Mouse (Mus musculus) lung, embryonic 14.5 days (tissue): ENCODE measurements around the gene Foxa3. TPM values are rescaled to one million over a fixed set of nuclear protein-coding genes. Genes with fewer than 3 reads are reported as not detected.

ENCODE experiments used
- ATAC-seq: fragments of 200-750 bp; cut with Nextera tagmentation; 2 replicates; pipeline ENCODE4 v1.8.0; 2017; ENCODE audit warnings: mild to moderate bottlenecking, moderate TSS enrichment, moderate library complexity; ENCODE audit not compliant: insufficient read depth
- DNase-seq: peaks from one replicate; pipeline ENCODE4 v3.0.0-alpha.2; 2015
- H3K27ac ChIP-seq: fragments of 300-500 bp; sonication (generic); 2 replicates; pipeline ENCODE4 v1.5.1; 2014; ENCODE audit warnings: low read depth, mild to moderate bottlenecking, moderate library complexity
- H3K27me3 ChIP-seq: fragments of 300-500 bp; sonication (generic); 2 replicates; pipeline ENCODE4 v1.6.1; 2014; ENCODE audit warnings: low read length, control low read depth; ENCODE audit not compliant: insufficient read depth
- H3K36me3 ChIP-seq: fragments of 300-500 bp; sonication (generic); 2 replicates; pipeline ENCODE4 v1.6.1; 2014; ENCODE audit warnings: control low read depth; ENCODE audit not compliant: insufficient read depth
- H3K4me1 ChIP-seq: fragments of 300-500 bp; sonication (generic); 2 replicates; pipeline ENCODE4 v1.6.1; 2014; ENCODE audit warnings: antibody characterized with exemption, control low read depth; ENCODE audit not compliant: insufficient read depth
- H3K4me2 ChIP-seq: fragments of 300-500 bp; sonication (generic); 2 replicates; pipeline ENCODE4 v1.6.1; 2014; ENCODE audit warnings: mild to moderate bottlenecking
- H3K4me3 ChIP-seq: fragments of 300-500 bp; sonication (generic); 2 replicates; pipeline ENCODE4 v1.5.1; 2014; ENCODE audit warnings: low read depth, low read length
- H3K9ac ChIP-seq: fragments of 300-500 bp; sonication (generic); 2 replicates; pipeline ENCODE4 v1.6.1; 2014
- H3K9me3 ChIP-seq: fragments of 300-500 bp; sonication (generic); 2 replicates; pipeline ENCODE4 v1.6.1; 2016; ENCODE audit warnings: low read depth, low read length, control low read depth
- CTCF ChIP-seq: IDR thresholded peaks from 2 replicates; pipeline ENCODE4 v1.5.1; 2016; ENCODE audit warnings: antibody characterized with exemption, low read depth
- WGBS: fragments of 180-500 bp; shearing (Covaris S2); extraction: QIAGEN DNeasy Blood & Tissue Kit; methylation state at CpG from one replicate; pipeline ENCODE4 v1.1.7; 2014; 5-methylcytosine and 5-hydroxymethylcytosine counted together
- polyA plus RNA-seq: library from polyadenylated mRNA; unstranded; fragments of >200 nt; fragmentation: Nextera tagmentation; extraction: Ambion mirVana; gene quantifications from 2 replicates; pipeline ENCODE4 v1.2.1, GENCODE M21; 2014

The Foxa3 gene
- polyA plus RNA-seq, 1 experiment from 2014 or later, result 2.2 TPM

DNA sequence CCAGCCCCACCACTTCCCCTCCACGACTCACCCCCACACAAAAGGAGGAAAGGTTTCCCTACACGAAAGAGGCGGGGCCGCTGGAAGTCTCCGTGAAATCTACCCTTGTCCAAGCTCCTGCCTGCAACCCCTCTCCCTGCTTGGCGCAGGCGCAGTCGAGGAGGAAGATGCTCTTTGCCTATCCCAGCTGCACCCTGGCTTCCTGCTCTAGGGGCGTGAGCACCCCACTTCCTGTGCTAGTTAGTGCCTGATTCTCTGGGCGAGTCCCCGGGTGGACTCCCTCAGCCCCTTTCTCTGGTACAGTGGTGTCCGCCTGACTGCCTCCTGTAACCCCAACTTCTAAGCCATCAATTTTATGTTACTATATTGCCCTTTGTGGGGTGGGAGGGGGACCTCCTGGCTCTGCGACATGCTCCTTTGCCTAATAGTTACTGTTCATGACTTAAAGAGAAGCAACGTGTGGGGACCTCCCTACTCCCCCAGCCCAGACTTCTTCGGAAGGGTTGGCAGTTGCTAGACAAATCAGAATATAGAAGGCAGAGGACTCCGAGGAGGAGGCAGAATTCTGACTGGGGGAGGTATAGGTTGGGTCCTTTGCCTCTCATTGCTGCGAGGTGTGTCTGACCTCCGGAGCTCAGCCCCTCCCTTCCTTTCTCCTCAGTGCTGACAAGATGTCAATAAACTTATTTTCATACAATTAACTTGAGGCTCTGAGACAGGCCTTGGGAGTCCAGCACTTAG, 22.1 kb downstream of the Foxa3 start:
- H3K4me1 ChIP-seq, result peaks cover 18% of the 10 kb centered on the region
- TF ChIP-seq CTCF, result no peak
- peak; percentile 63 for DNase-seq

DNA sequence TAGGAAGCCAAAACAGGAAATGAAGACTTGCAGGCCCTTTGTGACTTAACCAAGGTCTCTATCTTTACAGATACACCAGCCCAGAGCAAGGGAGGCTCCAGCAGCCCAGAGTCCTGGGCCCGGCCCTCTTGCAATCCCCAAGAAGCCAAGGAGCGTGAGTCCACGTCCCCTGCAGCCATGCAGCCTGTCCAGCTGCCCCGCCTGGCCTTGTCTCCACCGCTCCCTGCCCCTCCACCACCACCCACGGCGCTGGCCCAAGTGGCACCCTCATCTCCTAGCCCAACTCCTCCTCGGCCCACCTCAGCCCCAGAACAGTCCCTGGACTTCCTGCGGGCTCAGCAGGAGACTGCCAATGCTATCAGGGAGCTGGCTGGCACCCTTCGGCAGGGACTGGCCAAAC, 22.9 kb downstream of the Foxa3 start:
- H3K4me3 ChIP-seq, result peak overlapping the region; percentile 36
- H3K4me2 ChIP-seq, result peak overlapping the region; percentile 61
- no peak for TF ChIP-seq CTCF
- H3K9me3 ChIP-seq, result no peaks in the 10 kb centered on the region
- DNase-seq (no peak), ATAC-seq (no peak)
- H3K4me1 ChIP-seq, result peaks cover 10% of the 10 kb centered on the region
- H3K36me3 ChIP-seq, result peaks cover 10% of the 10 kb centered on the region
- no peaks in the 10 kb centered on the region for H3K27me3 ChIP-seq
- peak overlapping the region; percentile 46 for H3K9ac ChIP-seq
- no peak overlapping the region for H3K27ac ChIP-seq
- WGBS, result 52% methylated on average over 10 of the region's 10 CpGs

More for the DNA sequence above, 22.1 kb downstream of the Foxa3 start:
- Histone ChIP-seq H3K4me3 (peak overlapping the region; percentile 36), H3K27me3 (no peaks in the 10 kb centered on the region), H3K36me3 (peaks cover 15% of the 10 kb centered on the region), H3K9ac (peak overlapping the region; percentile 46), H3K9me3 (no peaks in the 10 kb centered on the region), H3K27ac (0 out of 2 replicates have a peak overlapping the region, but pooled peaks have one; percentile 9), H3K4me2 (peak overlapping the region; percentile 61)
- no peak for ATAC-seq
- 37% methylated on average over 18 of the region's 18 CpGs for WGBS

DNA sequence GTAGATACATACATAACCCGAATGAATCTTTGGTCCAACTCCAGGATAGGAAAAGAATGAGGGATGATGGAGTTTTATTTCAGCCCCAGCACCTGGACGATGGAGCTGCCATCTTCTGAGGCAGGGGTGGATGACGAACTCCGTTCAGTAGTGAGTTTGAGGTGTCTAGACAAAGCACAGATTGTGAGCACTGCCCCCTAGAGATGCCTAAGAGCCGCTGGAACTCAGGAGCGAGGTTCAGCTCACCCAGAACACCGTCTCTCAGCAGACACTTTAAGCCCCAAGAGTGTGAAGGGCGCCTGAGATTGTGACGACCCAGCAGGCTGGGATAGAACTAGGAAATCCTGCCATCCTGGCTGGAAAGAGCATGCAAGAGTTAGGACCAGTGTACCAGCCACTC, 24.5 kb downstream of the Foxa3 start:
- ATAC-seq, result no peak
- Histone ChIP-seq H3K4me2 (no peak overlapping the region), H3K36me3 (peaks cover 4% of the 10 kb centered on the region; the same call in 1 of the 2 replicates), H3K9me3 (no peaks in the 10 kb centered on the region), H3K27ac (no peak overlapping the region), H3K9ac (no peak overlapping the region), H3K27me3 (no peaks in the 10 kb centered on the region), H3K4me3 (no peak overlapping the region), H3K4me1 (peaks cover 6% of the 10 kb centered on the region; the same call in 1 of the 2 replicates)
- WGBS, result 35% methylated on average over 9 of the region's 9 CpGs
- peak; percentile 27 for TF ChIP-seq CTCF
- peak; percentile 29 for DNase-seq

DNA sequence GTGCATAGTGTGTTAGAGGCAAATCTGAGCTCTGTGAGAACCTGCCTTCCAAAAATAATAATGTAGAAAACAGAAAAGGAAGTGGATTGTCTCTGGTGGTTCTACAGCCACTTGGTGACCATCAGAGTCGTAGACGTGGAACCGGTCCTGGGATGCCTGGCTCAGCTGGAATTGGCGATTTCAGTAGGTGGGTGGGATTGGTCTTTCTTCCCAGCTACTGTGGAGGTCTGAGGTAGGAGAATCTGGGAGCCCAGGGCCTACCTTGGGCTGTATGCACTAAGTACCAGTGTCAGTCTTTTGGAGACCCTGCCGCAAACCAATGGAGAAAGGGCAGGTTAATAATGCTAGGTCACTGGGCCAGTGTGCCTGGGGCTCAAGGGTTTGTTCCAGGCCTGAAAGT, 30.3 kb downstream of the Foxa3 start:
- peak overlapping the region; percentile 72 for H3K4me2 ChIP-seq
- no peaks in the 10 kb centered on the region for H3K4me1 ChIP-seq
- no peak for TF ChIP-seq CTCF
- 86% methylated on average over 5 of the region's 5 CpGs for WGBS
- H3K36me3 ChIP-seq, result peaks cover 4% of the 10 kb centered on the region; the same call in 1 of the 2 replicates
- H3K4me3 ChIP-seq, result peak overlapping the region; percentile 52
- H3K9ac ChIP-seq, result no peak overlapping the region; the same call in 1 of the 2 replicates
- peaks cover 19% of the 10 kb centered on the region for H3K27me3 ChIP-seq
- H3K9me3 ChIP-seq, result no peaks in the 10 kb centered on the region
- ATAC-seq (no peak), DNase-seq (no peak)
- no peak overlapping the region for H3K27ac ChIP-seq

DNA sequence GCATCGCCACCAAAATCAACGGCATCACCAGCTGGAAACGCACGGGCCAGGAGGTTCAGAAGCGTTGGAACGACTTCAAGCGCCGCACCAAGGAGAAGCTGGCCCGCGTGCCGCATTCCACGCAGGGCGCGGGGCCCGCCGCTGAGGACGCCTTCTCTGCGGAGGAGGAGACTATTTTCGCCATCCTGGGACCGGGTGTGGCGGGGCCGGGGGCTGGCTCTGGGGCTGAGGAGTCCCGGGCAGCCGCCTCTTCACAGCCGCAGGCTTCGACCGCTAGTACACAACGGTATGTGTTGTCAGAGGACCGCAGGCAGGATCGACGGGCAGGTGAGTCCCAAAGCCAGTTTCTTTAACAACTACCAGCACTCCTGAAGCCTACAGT, 31.1 kb downstream of the Foxa3 start:
- ATAC-seq (no peak), DNase-seq (peak; percentile 36)
- H3K9me3 ChIP-seq, result no peaks in the 10 kb centered on the region
- H3K9ac ChIP-seq, result peak overlapping the region; percentile 57
- peaks cover 19% of the 10 kb centered on the region for H3K27me3 ChIP-seq
- H3K36me3 ChIP-seq, result peaks cover 4% of the 10 kb centered on the region; the same call in 1 of the 2 replicates
- 2% methylated on average over 31 of the region's 31 CpGs for WGBS
- H3K4me3 ChIP-seq, result peak overlapping the region; percentile 52
- H3K27ac ChIP-seq, result no peak overlapping the region
- peak overlapping the region; percentile 72 for H3K4me2 ChIP-seq
- H3K4me1 ChIP-seq, result no peaks in the 10 kb centered on the region
- TF ChIP-seq CTCF, result no peak

DNA sequence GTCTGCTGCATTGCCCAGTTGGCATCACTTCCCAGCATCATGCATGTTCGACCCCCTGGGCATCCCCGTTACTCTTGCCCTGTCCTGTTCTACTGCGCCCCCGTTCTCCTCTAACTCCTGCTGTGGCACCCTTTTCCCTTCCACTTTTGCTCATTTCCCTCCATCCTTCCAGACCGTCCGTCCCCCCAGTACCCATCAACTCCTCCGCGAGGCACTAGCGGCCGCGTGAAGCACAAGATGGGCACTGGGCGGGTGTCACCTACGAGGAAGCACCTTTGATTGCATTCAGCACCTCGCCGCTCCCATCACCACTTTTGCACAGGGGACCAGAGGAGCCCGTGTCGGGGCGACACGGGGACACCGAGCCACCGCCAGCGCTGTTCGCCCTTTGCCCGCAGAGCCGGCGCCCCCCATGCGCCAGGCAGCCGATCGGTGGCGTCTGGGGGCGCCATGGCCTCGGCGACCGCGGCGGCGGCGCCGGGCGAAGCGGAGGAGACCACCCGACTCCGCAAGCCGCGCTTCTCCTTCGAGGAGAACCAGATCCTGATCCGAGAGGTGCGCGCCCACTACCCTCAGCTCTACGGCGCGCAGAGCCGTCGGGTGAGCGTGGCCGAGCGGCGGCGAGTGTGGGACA, 31.6 kb downstream of the Foxa3 start:
- no peak overlapping the region for H3K27ac ChIP-seq
- WGBS, result under 1% methylated on average over 59 of the region's 59 CpGs
- H3K4me2 ChIP-seq, result peak overlapping the region; percentile 72
- H3K4me3 ChIP-seq, result peak overlapping the region; percentile 52
- peak overlapping the region; percentile 57 for H3K9ac ChIP-seq
- peaks cover 19% of the 10 kb centered on the region for H3K27me3 ChIP-seq
- no peak for TF ChIP-seq CTCF
- H3K4me1 ChIP-seq, result no peaks in the 10 kb centered on the region
- ATAC-seq (peak; percentile 12; the same call in 1 of the 2 replicates), DNase-seq (peak; percentile 24)
- no peaks in the 10 kb centered on the region for H3K9me3 ChIP-seq
- peaks cover 4% of the 10 kb centered on the region; the same call in 1 of the 2 replicates for H3K36me3 ChIP-seq
